Mouse (Mus musculus): Measurements from ENCODE around the gene Timd4. TPM values are rescaled to one million over a fixed set of nuclear protein-coding genes. Genes with fewer than 3 reads are reported as not detected.

Gene Timd4
- polyA plus RNA-seq, 1 experiment from 2014 or later = 0.66 TPM

Other genes starting within 250 kb of the Timd4 start
- not detected in 2 replicates for gene BC053393, start 239.3 kb upstream of the Timd4 start, polyA plus RNA-seq (2015; fragmentation: Nextera tagmentation; extraction: Ambion mirVana)
- gene Dppa1, start 181.5 kb upstream of the Timd4 start, polyA plus RNA-seq (2015; fragmentation: Nextera tagmentation; extraction: Ambion mirVana) = not detected in 2 replicates
- 2.1 and 3.3 TPM in 2 replicates for gene Timd2, start 103.7 kb upstream of the Timd4 start, polyA plus RNA-seq (2015; fragmentation: Nextera tagmentation; extraction: Ambion mirVana)
- gene Havcr1, start 75.7 kb upstream of the Timd4 start, polyA plus RNA-seq (2015; fragmentation: Nextera tagmentation; extraction: Ambion mirVana) = not detected in 2 replicates

Data from stomach, embryonic 16.5 days (tissue).